Mouse (Mus musculus) megakaryocyte, embryonic 14.5 days (primary cell): ENCODE data around the gene Ncbp2.

ENCODE experiments used
- FLI1 ChIP-seq: IDR thresholded peaks from 2 replicates; pipeline ENCODE4 v1.6.1; 2012; ENCODE audit warnings: low read length, inconsistent platforms, mixed read lengths
- GATA1 ChIP-seq: IDR thresholded peaks from 3 replicates; pipeline ENCODE4 v1.6.1; 2012; ENCODE audit warnings: mixed read lengths, low read length, inconsistent platforms, borderline replicate concordance

GRCm38 (mm10) chr16:31926091-31926490 lies 22.2 kb upstream of the Ncbp2 start:
- TF ChIP-seq GATA1 (no peak), FLI1 (no peak)
